Mouse (Mus musculus): Measurements from ENCODE around the gene Cdk5.

The Cdk5 gene

GRCm38 (mm10) chr5:24374666-24375328 lies 48.5 kb downstream of the Cdk5 start:
- no peak for DNase-seq (ENCODE audit: low spot score in 2 of 2)

DNA sequence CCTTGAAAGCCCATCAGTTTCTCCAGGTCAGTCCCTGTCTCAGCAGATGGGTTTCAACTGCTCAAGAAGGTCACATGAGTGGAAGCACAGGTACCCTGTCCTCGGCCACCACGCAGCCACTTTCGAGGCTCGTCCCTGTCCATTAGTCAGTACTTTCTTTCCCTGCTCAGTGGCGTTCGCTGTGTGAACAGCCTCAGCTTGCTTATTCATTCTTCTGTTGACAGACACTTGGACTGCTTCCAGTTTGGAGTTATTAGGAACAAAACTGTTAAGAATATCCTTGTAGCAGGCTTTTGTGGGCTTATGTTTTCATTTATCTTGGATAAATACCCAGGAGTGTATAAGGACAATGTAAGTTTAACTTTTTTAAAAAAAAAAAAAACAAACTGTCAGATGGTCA lies 49.1 kb downstream of the Cdk5 start:
- DNase-seq (ENCODE audit: low spot score in 2 of 2), result no peak

- DNase-seq (ENCODE audit: low spot score in 2 of 2), result no peak
These were observed 49.5 kb downstream of the Cdk5 start for GRCm38 (mm10) chr5:24373807-24374206.

DNA sequence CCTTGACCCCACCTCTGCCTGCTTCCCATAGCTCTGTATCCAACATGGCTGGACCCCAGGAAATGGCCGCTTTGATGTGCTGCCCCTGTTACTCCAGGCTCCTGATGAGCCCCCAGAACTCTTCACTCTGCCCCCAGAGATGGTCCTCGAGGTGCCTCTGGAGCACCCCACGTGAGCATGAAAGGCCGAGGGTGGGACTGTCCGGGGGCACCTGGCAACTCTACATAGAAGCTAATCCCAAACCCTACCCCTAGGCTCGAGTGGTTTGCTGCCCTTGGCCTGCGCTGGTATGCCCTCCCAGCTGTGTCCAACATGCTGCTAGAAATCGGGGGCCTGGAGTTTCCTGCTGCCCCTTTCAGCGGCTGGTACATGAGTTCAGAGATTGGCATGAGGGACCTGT lies 53.6 kb downstream of the Cdk5 start:
- no peak for DNase-seq (ENCODE audit: low spot score in 2 of 2)
